Mouse (Mus musculus) liver, embryonic 11.5 days (tissue): ENCODE data around the gene Ms4a15. TPM values are rescaled to one million over a fixed set of nuclear protein-coding genes. Genes with fewer than 3 reads are reported as not detected.

Experiments used
- ATAC-seq: fragments of 200-750 bp; cut with Nextera tagmentation; replicated peaks from 2 replicates; pipeline ENCODE4 v1.8.0; 2017; ENCODE audit warnings: moderate number of reproducible peaks, mild to moderate bottlenecking, moderate TSS enrichment, moderate library complexity; ENCODE audit not compliant: low FRiP score
- DNase-seq: peaks from one replicate; pipeline ENCODE4 v3.0.0-alpha.2; 2017; ENCODE audit warnings: low spot score
- H3K27ac ChIP-seq: fragments of 300-500 bp; sonication (generic); 2 replicates; pipeline ENCODE4 v1.5.1; 2014; ENCODE audit warnings: mild to moderate bottlenecking, low read depth, low read length, control low read depth
- H3K27me3 ChIP-seq: fragments of 300-500 bp; sonication (generic); replicated peaks from 2 replicates; pipeline ENCODE4 v1.6.1; 2014; ENCODE audit warnings: low read length, mixed read lengths; ENCODE audit not compliant: control insufficient read depth, insufficient read depth
- H3K36me3 ChIP-seq: fragments of 300-500 bp; sonication (generic); 2 replicates; pipeline ENCODE4 v1.6.1; 2014; ENCODE audit warnings: mild to moderate bottlenecking, low read length, moderate library complexity, mixed read lengths; ENCODE audit not compliant: control insufficient read depth, insufficient read depth
- H3K4me1 ChIP-seq: fragments of 300-500 bp; sonication (generic); replicated peaks from 2 replicates; pipeline ENCODE4 v1.6.1; 2014; ENCODE audit warnings: low read length, mixed read lengths; ENCODE audit not compliant: control insufficient read depth, insufficient read depth
- H3K4me2 ChIP-seq: fragments of 300-500 bp; sonication (generic); 2 replicates; pipeline ENCODE4 v1.6.1; 2014; ENCODE audit warnings: mild to moderate bottlenecking, control low read depth, moderate library complexity
- H3K4me3 ChIP-seq: fragments of 300-500 bp; sonication (generic); 2 replicates; pipeline ENCODE4 v1.5.1; 2014; ENCODE audit warnings: low read depth, low read length, control low read depth
- H3K9ac ChIP-seq: fragments of 300-500 bp; sonication (generic); 2 replicates; pipeline ENCODE4 v1.6.1; 2014; ENCODE audit warnings: low read depth, low read length, control low read depth
- H3K9me3 ChIP-seq: fragments of 300-500 bp; sonication (generic); 2 replicates; pipeline ENCODE4 v1.6.1; 2016; ENCODE audit warnings: low read length, inconsistent platforms, mixed read lengths; ENCODE audit not compliant: control insufficient read depth
- whole genome bisulfite sequencing: fragments of 180-500 bp; shearing (Covaris S2); extraction: QIAGEN DNeasy Blood & Tissue Kit; methylation state at CpG from one replicate; pipeline ENCODE4 v1.1.7; 2014; 5-methylcytosine and 5-hydroxymethylcytosine counted together
- polyA plus RNA-seq: library from polyadenylated mRNA; unstranded; fragments of >200 nt; fragmentation: Nextera tagmentation; extraction: Ambion mirVana; gene quantifications from 2 replicates; pipeline ENCODE4 v1.2.1, GENCODE M21; 2014

Gene Ms4a15
- not detected in 2 replicates for polyA plus RNA-seq

- no peak for ATAC-seq
- Histone ChIP-seq H3K27me3 (no peaks in the 10 kb centered on the region; the same call in 1 of the 2 replicates), H3K4me1 (no peaks in the 10 kb centered on the region), H3K9ac (no peak within 1 kb of the TSS), H3K27ac (no peak within 1 kb of the TSS), H3K36me3 (no peaks in the 10 kb centered on the region), H3K4me3 (no peak within 1 kb of the TSS), H3K4me2 (no peak within 1 kb of the TSS), H3K9me3 (no peaks in the 10 kb centered on the region)
- WGBS: 84% methylated on average over 7 of the region's 7 CpGs
- DNase-seq: no peak
These were observed at the start of gene Ms4a15 for GRCm38 (mm10) chr19:10993150-10993549. Gene Ms4a15, minus strand, starts transcription at chr19:10993250.

- Histone ChIP-seq H3K4me2 (no peak overlapping the region), H3K9me3 (no peaks in the 10 kb centered on the region), H3K4me1 (no peaks in the 10 kb centered on the region), H3K27me3 (no peaks in the 10 kb centered on the region), H3K27ac (no peak overlapping the region), H3K4me3 (no peak overlapping the region), H3K36me3 (no peaks in the 10 kb centered on the region), H3K9ac (no peak overlapping the region)
- ATAC-seq (no peak), DNase-seq (no peak)
These were observed 44.5 kb upstream of the Ms4a15 start for GRCm38 (mm10) chr19:11037570-11037969.

GRCm38 (mm10) chr19:11022382-11022781 lies 29.3 kb upstream of the Ms4a15 start:
- H3K36me3 ChIP-seq: no peaks in the 10 kb centered on the region
- H3K27ac ChIP-seq: no peak overlapping the region
- no peaks in the 10 kb centered on the region for H3K4me1 ChIP-seq
- no peaks in the 10 kb centered on the region for H3K9me3 ChIP-seq
- no peak overlapping the region for H3K9ac ChIP-seq
- no peak overlapping the region for H3K4me3 ChIP-seq
- ATAC-seq: no peak
- no peak for DNase-seq
- no peaks in the 10 kb centered on the region for H3K27me3 ChIP-seq
- no peak overlapping the region for H3K4me2 ChIP-seq

- Histone ChIP-seq H3K4me3 (no peak within 1 kb of the TSS), H3K27ac (no peak within 1 kb of the TSS), H3K4me2 (no peak within 1 kb of the TSS), H3K9ac (no peak within 1 kb of the TSS), H3K27me3 (no peaks in the 10 kb centered on the region), H3K36me3 (no peaks in the 10 kb centered on the region), H3K9me3 (no peaks in the 10 kb centered on the region), H3K4me1 (no peaks in the 10 kb centered on the region)
- no peak for DNase-seq
- WGBS: 75% methylated on average over 3 of the region's 3 CpGs
- ATAC-seq: no peak
These were observed 24.8 kb upstream of the Ms4a15 start, which contains the start of gene Ms4a18 for GRCm38 (mm10) chr19:11017891-11018290. Gene Ms4a18, minus strand, starts transcription at chr19:11018031.

GRCm38 (mm10) chr19:11017251-11017650 lies 24.2 kb upstream of the Ms4a15 start:
- Histone ChIP-seq H3K4me2 (no peak overlapping the region), H3K27ac (no peak overlapping the region), H3K36me3 (no peaks in the 10 kb centered on the region), H3K4me1 (no peaks in the 10 kb centered on the region), H3K9ac (no peak overlapping the region), H3K9me3 (no peaks in the 10 kb centered on the region), H3K4me3 (no peak overlapping the region), H3K27me3 (no peaks in the 10 kb centered on the region)
- ATAC-seq (no peak), DNase-seq (no peak)
- 89% methylated on average over 2 of the region's 2 CpGs for WGBS

- 66% methylated on average over 1 of the region's 1 CpGs for WGBS
- no peak for DNase-seq
These were observed 22.9 kb upstream of the Ms4a15 start for GRCm38 (mm10) chr19:11015998-11016397.

GRCm38 (mm10) chr19:11015468-11015867 lies 22.4 kb upstream of the Ms4a15 start:
- no peaks in the 10 kb centered on the region for H3K9me3 ChIP-seq
- no peak overlapping the region for H3K4me2 ChIP-seq
- H3K4me1 ChIP-seq: no peaks in the 10 kb centered on the region
- H3K27ac ChIP-seq: no peak overlapping the region
- no peaks in the 10 kb centered on the region for H3K27me3 ChIP-seq
- H3K4me3 ChIP-seq: no peak overlapping the region
- H3K9ac ChIP-seq: no peak overlapping the region
- H3K36me3 ChIP-seq: no peaks in the 10 kb centered on the region
- no peak for ATAC-seq
- no peak for DNase-seq

More at GRCm38 (mm10) chr19:11015998-11016397, 22.9 kb upstream of the Ms4a15 start:
- no peak overlapping the region for H3K4me2 ChIP-seq
- no peak overlapping the region for H3K4me3 ChIP-seq
- H3K27me3 ChIP-seq: no peaks in the 10 kb centered on the region
- H3K9ac ChIP-seq: no peak overlapping the region
- no peaks in the 10 kb centered on the region for H3K36me3 ChIP-seq
- no peak overlapping the region for H3K27ac ChIP-seq
- no peaks in the 10 kb centered on the region for H3K9me3 ChIP-seq
- ATAC-seq: no peak
- H3K4me1 ChIP-seq: no peaks in the 10 kb centered on the region

- ATAC-seq (no peak), DNase-seq (no peak)
- H3K4me1 ChIP-seq: no peaks in the 10 kb centered on the region
These were observed 1.1 kb downstream of the Ms4a15 start for GRCm38 (mm10) chr19:10991911-10992310.

GRCm38 (mm10) chr19:10990751-10991150 lies 2.3 kb downstream of the Ms4a15 start:
- H3K36me3 ChIP-seq: no peaks in the 10 kb centered on the region
- ATAC-seq (no peak), DNase-seq (no peak)
- no peak overlapping the region for H3K27ac ChIP-seq
- 42% methylated on average over 1 of the region's 1 CpGs for WGBS
- no peak overlapping the region for H3K9ac ChIP-seq
- no peak overlapping the region for H3K4me2 ChIP-seq
- no peak overlapping the region for H3K4me3 ChIP-seq
- no peaks in the 10 kb centered on the region; the same call in 1 of the 2 replicates for H3K27me3 ChIP-seq
- H3K9me3 ChIP-seq: no peaks in the 10 kb centered on the region
- H3K4me1 ChIP-seq: no peaks in the 10 kb centered on the region

More at GRCm38 (mm10) chr19:10991911-10992310, 1.1 kb downstream of the Ms4a15 start:
- H3K9me3 ChIP-seq: no peaks in the 10 kb centered on the region
- H3K9ac ChIP-seq: no peak overlapping the region
- H3K27me3 ChIP-seq: no peaks in the 10 kb centered on the region; the same call in 1 of the 2 replicates
- H3K36me3 ChIP-seq: no peaks in the 10 kb centered on the region
- H3K4me2 ChIP-seq: no peak overlapping the region
- no peak overlapping the region for H3K4me3 ChIP-seq
- H3K27ac ChIP-seq: no peak overlapping the region
